Mouse (Mus musculus): ENCODE measurements around the gene Tmem170b. TPM values are rescaled to one million over a fixed set of nuclear protein-coding genes. Genes with fewer than 3 reads are reported as not detected.

Tmem170b gene
- polyA plus RNA-seq (2017; shearing (Covaris generic)), result 8.5 TPM

GRCm38 (mm10) chr13:41605099-41606010 lies at the start of gene Tmem170b:
Tmem170b (plus strand) TSS chr13:41605907.

Other genes with a start within 250 kb of the Tmem170b start
- gene Nedd9, start 118.5 kb upstream of the Tmem170b start, polyA plus RNA-seq (2017; shearing (Covaris generic)), result 129 TPM
- gene Adtrp, start 241.8 kb downstream of the Tmem170b start, polyA plus RNA-seq (2017; shearing (Covaris generic)), result not detected

All from CD4-positive, CD25-positive, alpha-beta regulatory T cell (primary cell).